Mouse (Mus musculus) ES-Bruce4 (cell line): Measurements from ENCODE around the gene Plcd1.

ENCODE experiments used
- CTCF ChIP-seq: IDR thresholded peaks from one replicate; pipeline ENCODE4 v1.8.1; 2011; ENCODE audit warnings: low read depth, low read length
- EP300 ChIP-seq: IDR thresholded peaks from 2 replicates; pipeline ENCODE4 v1.6.1; 2011; ENCODE audit warnings: low read depth, low read length; ENCODE audit not compliant: insufficient read depth
- POLR2A ChIP-seq: IDR thresholded peaks from one replicate; pipeline ENCODE4 v1.8.1; 2011; ENCODE audit warnings: low read length; ENCODE audit not compliant: insufficient read depth

- no peak for TF ChIP-seq POLR2A
- TF ChIP-seq CTCF, result no peak
- TF ChIP-seq EP300, result peak; percentile 79; the same call in 1 of the 2 replicates
These were observed 41.0 kb downstream of the Plcd1 start, which contains the start of gene Vill for GRCm38 (mm10) chr9:119052154-119052944.
